Mouse (Mus musculus) neural tube, embryonic 14.5 days (tissue): ENCODE results near the gene Tap1. TPM values are rescaled to one million over a fixed set of nuclear protein-coding genes. Genes with fewer than 3 reads are reported as not detected.
"Not testable (repeated sequence)": the region's sequence is repeated elsewhere in the genome, so short reads cannot be mapped to it uniquely, and the experiment has no call there.

ENCODE experiments used
- ATAC-seq: fragments of 200-750 bp; cut with Nextera tagmentation; 2 replicates; pipeline ENCODE4 v1.8.0; 2017; ENCODE audit warnings: low read depth, mild to moderate bottlenecking, moderate TSS enrichment, moderate library complexity
- H3K27ac ChIP-seq: fragments of 300-500 bp; sonication (generic); 2 replicates; pipeline ENCODE4 v1.5.1; 2014; ENCODE audit warnings: low read depth, mild to moderate bottlenecking, control low read depth, low read length, moderate library complexity, mixed read lengths
- H3K27me3 ChIP-seq: fragments of 300-500 bp; sonication (generic); 2 replicates; pipeline ENCODE4 v1.6.1; 2014; ENCODE audit warnings: low read length; ENCODE audit not compliant: control insufficient read depth, insufficient read depth
- H3K36me3 ChIP-seq: fragments of 300-500 bp; sonication (generic); 2 replicates; pipeline ENCODE4 v1.6.1; 2014; ENCODE audit warnings: low read length, mixed read lengths; ENCODE audit not compliant: control insufficient read depth, insufficient read depth
- H3K4me1 ChIP-seq: fragments of 300-500 bp; sonication (generic); 2 replicates; pipeline ENCODE4 v1.6.1; 2014; ENCODE audit warnings: low read length; ENCODE audit not compliant: control insufficient read depth, insufficient read depth
- H3K4me2 ChIP-seq: fragments of 300-500 bp; sonication (generic); 2 replicates; pipeline ENCODE4 v1.6.1; 2014; ENCODE audit warnings: mild to moderate bottlenecking, low read depth, low read length, control low read depth
- H3K4me3 ChIP-seq: fragments of 300-500 bp; sonication (generic); 2 replicates; pipeline ENCODE4 v1.5.1; 2014; ENCODE audit warnings: low read depth, low read length, control low read depth, mixed read lengths
- H3K9ac ChIP-seq: fragments of 300-500 bp; sonication (generic); replicated peaks from 2 replicates; pipeline ENCODE4 v1.6.1; 2014; ENCODE audit warnings: low read depth, mild to moderate bottlenecking, control low read depth, low read length, mixed read lengths
- H3K9me3 ChIP-seq: fragments of 300-500 bp; sonication (generic); 2 replicates; pipeline ENCODE4 v1.6.1; 2016; ENCODE audit warnings: low read length; ENCODE audit not compliant: control insufficient read depth
- WGBS: fragments of 180-500 bp; shearing (Covaris S2); extraction: QIAGEN DNeasy Blood & Tissue Kit; methylation state at CpG from one replicate; pipeline ENCODE4 v1.1.7; 2014; 5-methylcytosine and 5-hydroxymethylcytosine counted together
- polyA plus RNA-seq: library from polyadenylated mRNA; unstranded; fragments of >200 nt; fragmentation: Nextera tagmentation; extraction: Ambion mirVana; gene quantifications from 2 replicates; pipeline ENCODE4 v1.2.1, GENCODE M21; 2014

Gene Tap1
- polyA plus RNA-seq, 1 experiment from 2014 or later: 2.0 TPM

GRCm38 (mm10) chr17:34215176-34215575 lies 27.8 kb downstream of the Tap1 start:
- H3K9me3 ChIP-seq: no peaks in the 10 kb centered on the region
- no peak overlapping the region for H3K4me3 ChIP-seq
- no peaks in the 10 kb centered on the region for H3K4me1 ChIP-seq
- H3K4me2 ChIP-seq: no peak overlapping the region
- 0 out of 2 replicates have a peak, but pooled peaks cover 4% of the 10 kb centered on the region for H3K27me3 ChIP-seq
- no peak overlapping the region for H3K9ac ChIP-seq
- H3K36me3 ChIP-seq: no peaks in the 10 kb centered on the region
- ATAC-seq: no peak
- WGBS: 90% methylated on average over 12 of the region's 12 CpGs
- no peak overlapping the region for H3K27ac ChIP-seq

- no peaks in the 10 kb centered on the region for H3K9me3 ChIP-seq
- 0 out of 2 replicates have a peak, but pooled peaks cover 4% of the 10 kb centered on the region for H3K27me3 ChIP-seq
- H3K4me3 ChIP-seq: no peak overlapping the region
- no peaks in the 10 kb centered on the region for H3K36me3 ChIP-seq
- no peak overlapping the region for H3K4me2 ChIP-seq
- no peak for ATAC-seq
- H3K27ac ChIP-seq: no peak overlapping the region
- H3K4me1 ChIP-seq: no peaks in the 10 kb centered on the region
- no peak overlapping the region for H3K9ac ChIP-seq
- WGBS: 92% methylated on average over 8 of the region's 8 CpGs
Observed at GRCm38 (mm10) chr17:34217216-34217928, 30.0 kb downstream of the Tap1 start.

GRCm38 (mm10) chr17:34217986-34218385 lies 30.6 kb downstream of the Tap1 start:
- H3K36me3 ChIP-seq: no peaks in the 10 kb centered on the region
- WGBS: 90% methylated on average over 5 of the region's 5 CpGs
- no peak overlapping the region for H3K4me2 ChIP-seq
- no peak overlapping the region for H3K4me3 ChIP-seq
- H3K27ac ChIP-seq: no peak overlapping the region
- H3K9me3 ChIP-seq: no peaks in the 10 kb centered on the region
- no peaks in the 10 kb centered on the region for H3K4me1 ChIP-seq
- no peak overlapping the region for H3K9ac ChIP-seq
- 0 out of 2 replicates have a peak, but pooled peaks cover 4% of the 10 kb centered on the region for H3K27me3 ChIP-seq
- ATAC-seq: no peak

- Histone ChIP-seq H3K9ac (no peak overlapping the region), H3K4me3 (no peak overlapping the region), H3K27ac (no peak overlapping the region), H3K4me1 (no peaks in the 10 kb centered on the region), H3K27me3 (0 out of 2 replicates have a peak, but pooled peaks cover 4% of the 10 kb centered on the region), H3K36me3 (no peaks in the 10 kb centered on the region), H3K9me3 (no peaks in the 10 kb centered on the region), H3K4me2 (no peak overlapping the region)
- no peak for ATAC-seq
- 78% methylated on average over 11 of the region's 11 CpGs for WGBS
Observed at GRCm38 (mm10) chr17:34218675-34219074, 31.3 kb downstream of the Tap1 start.

GRCm38 (mm10) chr17:34219096-34219495 lies 31.7 kb downstream of the Tap1 start:
- not testable (repeated sequence) for H3K4me2 ChIP-seq, H3K9ac ChIP-seq, H3K36me3 ChIP-seq, H3K27ac ChIP-seq, ATAC-seq, H3K9me3 ChIP-seq, H3K4me3 ChIP-seq, H3K4me1 ChIP-seq, H3K27me3 ChIP-seq
- 87% methylated on average over 8 of the region's 11 CpGs for WGBS

GRCm38 (mm10) chr17:34219801-34220200 lies 32.4 kb downstream of the Tap1 start:
- H3K9me3 ChIP-seq, ATAC-seq, H3K4me3 ChIP-seq, H3K27ac ChIP-seq, H3K4me1 ChIP-seq, H3K27me3 ChIP-seq, H3K9ac ChIP-seq, H3K36me3 ChIP-seq, H3K4me2 ChIP-seq: not testable (repeated sequence)
- 100% methylated on average over 3 of the region's 7 CpGs for WGBS

GRCm38 (mm10) chr17:34220401-34220800 lies 33.0 kb downstream of the Tap1 start:
- H3K4me3 ChIP-seq, ATAC-seq, H3K9me3 ChIP-seq, H3K9ac ChIP-seq, H3K27ac ChIP-seq, H3K27me3 ChIP-seq, H3K4me2 ChIP-seq, H3K4me1 ChIP-seq, H3K36me3 ChIP-seq: not testable (repeated sequence)
- 100% methylated on average over 1 of the region's 16 CpGs for WGBS

GRCm38 (mm10) chr17:34224816-34225215 lies 37.5 kb downstream of the Tap1 start:
- over 99% methylated on average over 3 of the region's 3 CpGs for WGBS
- H3K9ac ChIP-seq: no peak overlapping the region
- no peak overlapping the region for H3K27ac ChIP-seq
- ATAC-seq: no peak
- H3K4me1 ChIP-seq: no peaks in the 10 kb centered on the region
- no peak overlapping the region for H3K4me3 ChIP-seq
- H3K36me3 ChIP-seq: no peaks in the 10 kb centered on the region
- H3K9me3 ChIP-seq: no peaks in the 10 kb centered on the region
- no peaks in the 10 kb centered on the region for H3K27me3 ChIP-seq
- H3K4me2 ChIP-seq: no peak overlapping the region

- no peaks in the 10 kb centered on the region for H3K27me3 ChIP-seq
- H3K9ac ChIP-seq: no peak overlapping the region
- no peak overlapping the region for H3K4me2 ChIP-seq
- H3K36me3 ChIP-seq: no peaks in the 10 kb centered on the region
- 94% methylated on average over 8 of the region's 8 CpGs for WGBS
- H3K27ac ChIP-seq: no peak overlapping the region
- H3K9me3 ChIP-seq: no peaks in the 10 kb centered on the region
- no peak for ATAC-seq
- H3K4me1 ChIP-seq: no peaks in the 10 kb centered on the region
- no peak overlapping the region for H3K4me3 ChIP-seq
Observed at GRCm38 (mm10) chr17:34225426-34225825, 38.1 kb downstream of the Tap1 start.
